Mouse (Mus musculus) NIH3T3 (cell line): ENCODE measurements around the gene Rnft2.

Experiments used
- DNase-seq: peaks from one replicate; pipeline ENCODE4 v3.0.0-alpha.2; 2012; ENCODE audit warnings: low read depth

Rnft2 gene

DNA sequence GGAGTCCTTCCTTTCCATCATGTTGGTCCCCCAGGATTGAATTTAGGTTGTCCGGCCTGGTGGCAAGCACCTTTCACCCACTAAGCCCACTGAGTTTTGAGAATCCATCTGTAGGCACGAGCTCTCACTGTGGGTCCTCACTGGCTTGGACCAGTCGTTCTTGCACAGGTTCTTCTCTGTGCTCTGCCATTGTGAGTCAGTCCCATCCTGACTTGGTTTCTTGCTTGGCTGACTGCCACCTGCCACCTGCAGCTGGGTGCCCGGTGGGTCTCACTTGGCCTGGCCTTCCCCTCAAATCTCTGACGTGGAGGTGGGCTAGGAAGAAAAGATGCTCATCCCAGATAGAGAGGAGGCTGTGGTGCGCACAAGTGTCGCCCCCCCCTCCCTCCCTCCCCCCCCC lies 6.1 kb upstream of the Rnft2 start:
- DNase-seq: no peak

DNA sequence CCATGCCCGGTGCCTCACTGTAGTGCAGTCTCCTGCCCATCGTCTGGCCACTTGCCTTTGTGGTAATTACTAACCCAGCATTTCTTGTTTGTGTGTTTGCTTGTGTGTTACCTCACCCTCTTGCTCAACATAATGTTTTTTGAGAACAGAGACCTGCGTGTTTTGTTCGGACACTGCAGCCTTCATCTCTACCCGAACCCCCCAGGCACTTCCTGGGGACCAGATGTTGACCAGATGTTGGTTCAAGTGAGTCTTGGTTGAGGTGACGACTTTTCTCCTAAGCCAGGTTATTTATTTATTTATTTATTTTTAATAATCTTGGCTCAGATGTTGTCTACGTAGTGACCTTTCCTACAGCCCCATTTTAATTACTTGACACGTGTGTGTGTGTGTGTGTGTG lies 2.5 kb upstream of the Rnft2 start:
- DNase-seq: no peak

DNA sequence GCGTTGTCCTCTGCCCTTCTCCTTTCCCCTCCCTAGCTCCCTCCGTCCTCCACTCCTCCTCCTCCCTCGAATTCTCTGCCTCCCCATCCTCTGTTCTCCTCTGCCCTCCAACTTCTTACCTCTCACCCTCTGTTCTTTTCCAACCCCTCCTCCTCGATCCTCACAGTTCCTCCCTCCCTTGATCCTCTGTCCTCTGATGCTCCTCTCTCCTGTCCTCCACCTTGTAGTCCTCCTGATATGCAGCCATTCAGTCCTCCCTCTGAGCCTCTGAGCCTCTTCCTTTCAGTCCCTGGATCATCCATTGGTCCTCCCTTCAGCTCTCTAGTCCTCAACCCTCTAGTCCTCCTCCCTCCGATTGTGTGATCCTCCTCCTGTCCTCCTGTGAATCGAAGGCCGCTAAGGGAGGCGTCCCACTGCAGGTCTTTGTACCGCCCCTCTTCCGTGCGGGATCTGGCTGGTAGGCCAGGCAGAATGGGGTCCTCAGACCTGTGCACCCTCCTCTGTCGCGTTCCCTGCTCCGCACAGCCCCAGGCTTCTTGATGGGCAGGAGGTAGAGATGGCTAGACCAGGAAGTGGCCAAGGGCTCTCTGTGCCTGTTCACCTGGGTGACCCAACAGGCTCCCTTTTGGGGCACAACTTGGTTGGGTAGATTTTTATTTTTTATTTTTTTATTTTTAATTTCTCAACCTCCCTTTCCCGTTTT lies 841 bp upstream of the Rnft2 start:
- peak; percentile 29 for DNase-seq

DNA sequence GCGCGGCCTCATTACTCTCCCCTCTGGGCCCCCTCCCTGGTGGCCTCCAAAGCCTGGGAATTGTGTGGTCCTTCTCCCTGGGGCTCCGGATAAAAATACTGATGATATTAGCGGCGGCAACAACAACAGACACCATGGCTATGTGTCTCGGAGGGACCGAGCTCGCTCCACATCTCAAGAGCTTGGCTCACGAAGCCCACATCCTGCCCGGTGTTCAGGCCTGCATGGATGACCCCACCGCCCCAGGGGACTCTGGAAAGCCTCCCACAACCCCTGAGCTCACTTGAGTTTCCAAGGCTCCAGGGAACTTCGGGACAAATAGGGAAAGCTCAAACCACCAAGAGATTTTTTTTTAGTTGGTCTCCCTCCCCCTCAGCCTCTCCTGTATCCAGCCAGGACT lies 5.2 kb downstream of the Rnft2 start:
- no peak for DNase-seq

DNA sequence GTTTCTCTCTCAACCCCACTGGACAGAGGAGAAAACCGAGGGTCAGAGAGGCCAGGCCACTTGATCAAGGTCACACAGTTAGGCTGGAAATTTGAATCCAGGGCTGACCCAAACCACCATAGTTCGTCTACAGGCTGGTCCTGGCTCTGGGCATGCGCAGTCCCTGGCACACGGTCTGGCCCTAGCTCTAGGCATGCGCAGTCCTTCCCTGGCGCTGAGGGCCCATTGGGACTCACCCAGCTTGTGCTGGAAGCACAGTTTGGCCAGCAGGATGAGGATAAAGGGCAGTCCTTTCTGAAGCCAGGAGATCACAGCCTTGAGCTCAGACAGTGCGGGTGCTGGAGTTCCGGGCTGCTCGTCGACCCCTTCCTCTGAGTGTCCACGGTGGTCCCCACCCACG lies 8.0 kb downstream of the Rnft2 start:
- DNase-seq: no peak

DNA sequence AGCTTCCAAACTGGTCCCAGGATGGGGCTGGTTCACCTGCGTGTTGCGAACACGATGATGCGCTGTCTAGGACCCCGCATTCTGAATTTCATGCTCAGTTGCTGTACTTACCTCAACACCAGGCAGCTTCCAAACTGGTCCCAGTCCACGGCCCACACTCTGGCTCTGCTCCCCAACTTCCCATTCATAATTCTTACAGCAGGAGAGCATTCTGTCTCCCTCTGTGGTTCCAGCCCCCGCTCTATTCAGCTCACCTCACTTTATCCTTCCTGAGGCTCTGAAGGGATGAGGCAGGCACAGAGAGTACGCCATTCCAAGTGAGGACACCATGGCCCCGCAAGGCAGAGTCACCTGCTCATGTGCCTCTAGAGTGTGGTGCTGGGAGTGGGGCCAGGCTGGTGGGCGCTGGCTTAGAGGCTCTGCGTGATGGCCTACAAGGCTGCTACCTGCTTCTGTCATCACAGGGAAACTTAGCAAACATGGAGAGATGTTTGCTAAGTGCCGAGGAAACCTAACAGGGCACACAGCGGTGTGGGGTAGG lies 14.8 kb downstream of the Rnft2 start:
- DNase-seq: no peak

DNA sequence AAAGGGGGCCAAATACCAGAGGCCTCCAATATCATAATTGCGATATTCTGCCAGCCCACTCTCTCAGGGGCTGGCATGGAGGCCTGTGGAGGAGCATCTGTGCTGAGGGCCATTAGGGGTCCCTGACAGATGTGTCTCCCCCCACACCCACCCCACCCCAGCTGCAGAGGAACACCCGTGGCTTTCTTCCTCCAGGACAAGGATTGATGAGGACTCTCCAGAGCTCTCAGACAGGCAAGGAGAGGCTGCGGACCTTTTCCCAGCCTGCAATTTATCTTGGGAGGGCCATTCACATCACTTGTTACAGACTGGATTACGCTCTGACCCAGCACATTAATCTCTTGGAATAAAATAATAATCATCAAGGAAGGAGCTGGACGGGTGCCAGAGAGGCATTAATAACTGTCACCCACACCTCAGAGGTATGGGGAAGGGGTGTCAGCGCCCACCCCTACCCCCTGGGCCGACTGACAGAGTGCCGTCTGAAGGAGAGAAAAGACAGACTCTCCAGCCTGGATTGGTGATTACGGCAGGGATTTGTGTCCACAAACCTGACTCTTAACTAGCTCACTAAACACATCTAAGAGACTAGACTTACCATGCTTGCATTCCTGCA lies 21.7 kb downstream of the Rnft2 start:
- no peak for DNase-seq

DNA sequence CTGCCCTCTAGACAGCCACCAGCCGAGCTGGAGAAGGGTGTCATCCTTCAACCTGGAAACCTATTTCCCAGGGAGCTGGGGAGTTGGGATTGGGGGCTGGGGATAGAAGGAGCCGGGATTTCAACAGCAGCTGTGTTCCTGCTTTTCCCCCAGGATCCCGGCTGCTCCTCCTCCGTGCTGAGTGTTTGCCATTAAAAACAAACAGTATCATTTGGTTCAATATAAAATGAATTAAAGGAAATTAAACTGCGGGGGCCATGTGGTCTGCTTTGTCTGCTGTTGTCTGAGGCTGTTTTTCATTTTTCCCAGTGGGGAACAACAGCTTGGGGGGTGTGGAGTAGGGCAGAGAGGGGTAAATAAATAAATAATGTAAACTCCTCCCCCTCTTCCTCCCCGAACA lies 27.5 kb downstream of the Rnft2 start:
- DNase-seq: no peak

DNA sequence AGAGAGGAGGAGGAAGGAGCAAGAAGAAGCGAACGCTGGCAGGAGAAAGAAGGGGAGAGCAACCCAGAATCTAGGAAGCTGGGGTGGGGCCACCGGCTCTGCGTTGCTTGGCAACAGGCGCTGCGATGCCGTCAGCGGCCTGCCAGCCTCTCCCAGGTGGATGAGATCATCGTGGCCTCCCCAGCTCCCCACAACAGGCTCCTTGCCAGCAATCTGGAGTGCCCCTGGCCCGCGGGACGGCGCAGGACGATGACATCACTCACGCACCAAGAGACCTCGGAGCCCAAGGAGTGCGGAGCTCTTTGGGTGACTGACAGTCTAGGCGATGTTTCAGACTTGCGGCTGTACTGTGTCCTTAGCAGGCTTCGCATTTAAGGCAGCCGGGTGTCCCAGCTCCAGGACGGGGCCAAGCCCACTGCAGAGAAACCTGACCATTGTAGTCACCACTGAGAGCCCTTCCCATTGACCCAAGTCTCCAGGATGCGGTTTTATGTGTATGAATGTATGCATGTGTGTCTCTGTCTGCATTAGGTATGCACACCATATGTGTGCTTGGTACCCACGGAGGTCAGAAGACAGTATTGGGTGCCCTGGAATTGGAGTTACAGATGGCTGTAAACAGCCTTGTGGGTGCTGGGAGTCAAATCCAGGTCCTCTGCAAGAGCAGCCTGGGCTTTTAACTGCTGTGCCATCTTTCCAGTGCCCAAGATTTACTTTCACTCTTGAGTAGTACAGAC lies 30.3 kb downstream of the Rnft2 start:
- DNase-seq: peak; percentile 90

DNA sequence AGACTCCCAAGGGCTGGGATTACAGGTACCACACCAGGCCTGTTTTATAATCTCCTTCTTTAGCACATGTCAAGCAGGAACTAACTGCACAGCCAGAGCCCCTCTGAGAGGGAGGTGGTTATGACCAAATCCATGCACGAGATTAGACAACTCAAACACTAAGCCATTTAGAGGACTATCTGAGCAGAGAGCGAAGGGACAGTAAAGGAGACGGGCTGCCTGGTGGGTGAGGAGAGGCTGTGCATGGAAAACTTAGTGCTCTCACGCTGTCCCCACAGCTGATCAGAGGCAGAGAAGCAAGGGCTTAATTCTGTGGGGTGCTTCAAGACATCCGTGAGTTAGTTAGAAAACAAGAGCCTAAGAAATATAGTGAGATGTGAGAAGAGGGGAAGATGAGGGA lies 30.9 kb downstream of the Rnft2 start:
- DNase-seq: no peak

DNA sequence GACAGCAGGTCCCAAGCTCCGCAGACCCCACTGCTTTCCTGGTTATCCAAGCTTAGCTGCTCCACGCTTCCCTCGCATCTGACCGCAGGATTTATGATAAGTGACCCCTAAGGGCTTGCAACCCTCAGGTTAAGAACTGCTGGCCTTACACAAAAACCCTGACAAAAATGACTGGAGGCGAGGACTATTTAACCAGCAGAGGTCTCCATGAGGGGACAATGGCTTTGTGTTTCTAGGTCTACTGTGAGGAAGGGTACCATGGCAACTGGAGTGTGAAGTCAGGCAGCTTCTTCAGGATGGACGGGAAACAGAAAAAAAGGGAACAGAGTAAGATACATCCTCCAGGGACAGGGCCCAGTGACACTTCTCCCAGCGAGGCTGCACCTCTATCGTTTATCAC lies 39.1 kb downstream of the Rnft2 start:
- no peak for DNase-seq

DNA sequence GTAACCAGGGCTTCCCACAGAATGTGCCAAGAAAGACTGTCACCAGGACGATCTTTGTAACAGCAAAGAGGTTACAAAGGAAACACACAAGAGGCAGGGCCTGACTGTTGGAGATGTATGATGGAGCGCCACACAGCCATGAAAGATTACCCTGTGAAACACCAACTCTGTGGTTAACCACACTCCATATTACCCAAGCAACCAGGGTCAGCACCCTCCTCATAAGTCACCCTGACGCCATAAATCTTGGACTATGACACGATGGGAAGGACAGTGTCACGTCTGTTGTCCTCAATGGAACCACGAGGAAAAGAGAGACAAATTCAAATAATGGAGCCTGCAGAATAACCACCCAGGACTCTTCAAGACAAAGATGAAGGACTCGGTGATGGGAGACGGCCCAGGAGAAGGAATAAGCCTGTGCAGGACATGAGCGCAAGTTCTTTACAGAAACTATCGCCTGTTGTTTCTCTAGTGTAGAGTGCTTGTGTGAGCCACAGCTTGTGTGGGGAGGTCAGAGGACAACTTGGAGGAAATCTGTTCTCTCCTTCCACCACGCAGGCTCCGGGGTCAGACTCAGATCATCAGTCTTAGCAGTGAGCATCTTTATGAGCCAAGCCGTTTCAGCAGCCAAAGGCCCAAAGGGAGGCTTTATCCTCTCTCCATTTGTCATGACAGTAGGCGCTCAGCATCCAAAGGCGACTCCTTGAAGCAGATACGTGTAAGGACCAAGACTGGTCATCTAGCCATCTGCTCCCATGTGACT lies 40.1 kb downstream of the Rnft2 start:
- peak; percentile 20 for DNase-seq

DNA sequence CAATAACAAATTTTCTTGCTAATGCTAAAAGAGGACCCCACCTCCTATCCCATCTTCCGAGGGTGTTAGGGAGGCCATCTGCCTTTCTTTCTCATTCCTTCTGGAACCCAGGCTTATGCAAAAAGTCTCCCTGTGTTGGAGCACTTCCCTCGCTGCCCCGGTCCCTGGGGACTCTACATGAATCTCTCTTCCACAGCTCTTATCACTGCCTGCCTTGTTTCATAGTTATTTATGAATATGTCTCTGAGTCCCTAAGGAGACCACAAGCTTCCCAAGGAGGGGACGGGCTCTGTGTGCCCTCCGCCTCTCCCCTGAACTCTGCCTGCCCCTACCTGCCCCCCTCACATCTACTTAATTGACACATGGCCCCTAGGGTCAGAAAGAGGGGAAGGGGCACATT lies 45.2 kb downstream of the Rnft2 start:
- no peak for DNase-seq

DNA sequence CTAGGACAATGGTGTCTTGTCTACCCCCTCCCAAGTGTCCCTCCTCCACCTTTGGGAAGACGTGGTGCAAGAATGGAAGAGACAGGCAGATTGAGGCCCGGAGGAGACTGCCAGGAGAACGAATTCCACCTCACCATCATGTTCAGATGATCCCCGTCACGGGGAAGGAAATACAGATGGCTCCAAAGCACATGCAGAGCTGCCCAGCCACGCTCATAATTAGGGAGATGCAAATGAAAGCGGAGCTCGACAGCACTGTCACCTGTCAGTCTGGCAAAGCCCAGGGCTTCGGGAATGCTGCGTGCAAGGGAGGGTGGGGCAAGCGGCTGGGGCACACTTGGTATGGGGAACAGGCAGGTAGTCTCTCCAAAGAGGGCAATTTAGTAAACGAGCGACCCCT lies 47.5 kb downstream of the Rnft2 start:
- no peak for DNase-seq

DNA sequence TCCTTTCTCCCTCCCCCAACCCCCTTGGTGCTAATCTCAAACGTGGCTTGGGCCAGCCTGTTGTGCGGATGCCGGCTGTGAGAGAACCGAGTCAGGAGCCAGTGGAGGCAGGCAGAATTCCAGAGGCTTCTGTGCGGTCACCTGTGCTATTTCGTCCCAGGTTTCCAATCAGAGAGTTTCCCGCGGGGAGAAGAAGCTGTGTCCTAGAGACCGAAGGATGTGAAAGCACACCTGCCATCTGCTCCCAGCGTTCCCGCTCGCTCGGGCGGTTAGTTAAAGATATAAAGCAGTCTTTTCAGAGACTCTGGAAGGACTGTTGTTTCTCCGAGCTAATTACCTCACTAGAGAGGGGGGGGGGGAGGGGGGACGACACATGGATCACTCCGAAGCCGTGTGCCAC lies 52.7 kb downstream of the Rnft2 start:
- no peak for DNase-seq

DNA sequence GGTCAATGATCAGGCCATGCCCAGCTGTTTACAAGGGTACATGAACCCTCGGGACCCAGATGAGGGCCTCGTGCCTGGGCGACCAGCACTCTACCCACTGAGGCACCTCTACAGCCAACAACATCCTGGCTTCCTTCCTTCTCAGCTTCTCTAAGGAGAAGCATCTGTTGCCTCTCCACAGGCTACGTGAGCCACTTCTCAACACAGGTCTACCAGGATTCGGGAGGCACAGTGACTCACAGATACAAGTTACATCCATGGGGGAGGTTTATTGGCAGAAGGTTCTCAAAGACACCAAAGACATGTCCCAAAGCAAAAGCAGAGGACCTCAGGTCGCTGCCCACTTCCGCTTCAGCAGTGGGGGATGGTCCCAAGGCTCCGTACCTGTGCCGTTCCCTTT lies 54.4 kb downstream of the Rnft2 start:
- no peak for DNase-seq

DNA sequence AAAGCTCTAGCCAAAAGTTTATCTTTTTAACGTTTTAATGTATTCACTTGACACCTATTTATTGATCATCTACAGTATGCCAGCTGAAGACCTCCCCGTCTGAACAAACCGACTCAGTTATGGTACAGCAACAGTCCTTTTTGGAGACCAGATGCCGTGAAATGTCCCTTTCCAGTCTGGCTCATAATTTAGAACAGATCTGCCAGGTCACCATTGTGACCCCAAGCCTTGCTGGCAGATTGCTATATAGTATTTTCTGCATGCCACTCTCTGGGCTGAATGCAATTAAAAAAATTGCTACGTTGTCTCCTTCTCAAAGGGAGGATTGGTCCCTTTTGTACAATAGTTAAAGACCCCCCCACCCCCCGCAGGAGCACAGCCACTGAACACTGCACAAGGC lies 56.6 kb downstream of the Rnft2 start:
- DNase-seq: no peak

DNA sequence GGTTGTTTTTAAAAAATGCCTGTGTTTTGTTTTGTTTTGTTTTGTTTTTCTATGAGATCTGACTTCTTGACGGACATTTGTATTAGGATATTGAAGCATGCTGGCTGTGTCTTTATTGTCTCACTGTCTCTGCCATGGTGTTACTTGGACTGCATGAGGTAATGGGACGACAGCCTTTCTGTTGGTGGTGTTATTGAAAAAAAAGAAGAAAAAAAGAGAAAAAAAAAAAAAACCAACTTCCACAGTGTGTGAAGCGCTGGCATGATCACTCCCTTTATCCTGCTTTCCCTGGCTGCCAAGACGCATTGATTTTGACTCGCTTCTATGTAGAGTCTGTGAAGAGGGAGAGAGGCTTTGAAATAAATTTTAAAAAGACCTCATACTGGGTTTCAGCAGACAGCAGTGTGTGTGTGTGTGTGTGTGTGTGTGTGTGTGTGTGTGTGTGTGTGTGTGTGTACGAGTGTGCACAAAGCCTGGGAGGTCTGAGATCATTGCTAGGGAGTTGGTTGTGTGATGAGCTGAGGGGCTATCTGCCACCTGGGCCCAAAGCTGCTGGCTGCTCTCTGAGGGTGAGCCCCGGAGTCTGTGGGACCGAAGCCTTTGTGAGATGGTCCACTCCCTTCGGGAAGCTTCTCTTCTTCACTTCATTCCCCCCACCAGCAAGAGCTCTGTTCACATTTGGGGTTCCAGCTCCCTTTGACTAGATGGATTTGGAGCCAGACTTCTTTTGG lies 57.8 kb downstream of the Rnft2 start:
- DNase-seq: no peak

DNA sequence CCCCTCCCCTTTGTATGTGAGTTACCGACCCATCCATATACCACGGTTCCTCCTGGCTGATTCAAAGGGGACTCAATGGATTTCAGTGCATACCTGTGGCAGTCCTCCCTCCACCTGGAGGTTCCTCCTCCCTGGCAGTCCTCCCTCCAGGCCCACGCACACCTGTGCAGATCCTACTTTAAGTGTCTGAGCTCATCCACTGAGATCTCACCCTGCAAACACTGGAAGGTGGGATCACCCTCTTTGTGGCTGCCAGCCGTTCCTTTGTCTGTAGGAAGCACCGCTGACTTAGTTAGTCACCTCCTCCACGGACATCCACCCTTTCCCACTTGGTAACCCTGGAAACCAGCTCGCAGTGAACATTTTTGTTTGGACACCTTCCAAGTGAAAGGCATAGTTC lies 67.3 kb downstream of the Rnft2 start:
- DNase-seq: no peak

DNA sequence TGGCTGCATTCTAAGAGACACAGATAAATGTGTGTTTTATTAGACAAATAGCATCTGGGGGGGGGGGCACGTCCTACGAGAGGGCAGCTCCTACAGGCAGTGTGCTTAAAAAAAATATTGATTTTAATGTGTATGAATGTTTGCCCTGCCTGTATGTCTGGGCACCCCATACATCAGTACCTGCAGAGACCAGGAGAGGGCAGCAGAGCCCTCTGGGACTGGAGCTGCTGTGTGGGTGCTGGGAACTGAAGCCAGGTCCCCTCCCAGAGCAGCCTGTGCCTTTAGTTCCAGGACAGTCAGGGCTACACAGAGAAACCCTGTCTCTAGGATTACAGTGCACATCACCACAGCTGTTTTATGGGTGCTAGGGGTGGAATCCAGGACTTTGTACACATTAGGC lies 69.8 kb downstream of the Rnft2 start:
- DNase-seq: no peak

DNA sequence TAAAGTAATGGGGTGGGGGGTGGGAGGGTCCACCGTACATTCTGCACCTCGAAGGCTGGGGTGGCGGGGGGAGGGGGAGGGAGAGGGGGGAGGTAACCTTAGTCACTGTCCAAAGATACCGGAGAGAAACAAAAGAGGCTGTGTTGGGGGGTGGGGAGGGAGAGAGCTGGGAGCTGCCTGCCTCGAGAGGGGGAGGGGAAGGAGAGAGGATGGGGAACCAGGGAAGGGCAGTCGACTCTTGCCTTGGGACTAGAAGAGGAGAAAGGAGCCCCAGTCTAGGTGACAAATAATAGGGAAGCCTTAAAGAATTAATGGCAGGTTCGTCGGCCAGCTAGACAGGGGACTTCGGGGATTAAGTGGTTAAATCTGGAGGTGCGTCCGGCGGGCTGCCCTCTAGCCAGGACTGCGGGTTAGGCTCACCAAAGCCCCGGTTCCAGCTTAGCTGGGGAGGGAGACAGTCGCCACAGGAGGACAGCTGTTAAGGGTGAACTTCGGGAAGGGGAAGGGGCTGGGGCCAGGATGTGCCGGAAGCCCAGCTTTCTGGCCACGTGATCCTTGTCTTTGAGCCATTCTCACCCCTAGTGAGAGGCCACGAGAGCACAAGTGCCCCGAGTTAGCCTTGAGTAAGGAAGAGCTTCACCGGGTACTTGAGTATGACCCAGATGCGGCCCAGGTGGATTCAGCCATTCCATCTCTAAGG lies 70.5 kb downstream of the Rnft2 start:
- DNase-seq: no peak
